Mouse (Mus musculus) heart, embryonic 14.5 days (tissue): ENCODE measurements at regions not wholly inside any gene's neighbourhood (a gene's known extent, or its start where the extent isn't known, plus 50 kb on each side); places are given as distances from the start of the nearest gene placed in this dataset.

Source experiments
- ATAC-seq: fragments of 200-750 bp; cut with Nextera tagmentation; 2 replicates; pipeline ENCODE4 v1.8.0; 2017; ENCODE audit warnings: low read depth, moderate TSS enrichment; ENCODE audit not compliant: insufficient number of reproducible peaks, insufficient read depth, low FRiP score
- H3K27ac ChIP-seq, 2 experiments: fragments of 200-500 bp in 1 of 2; fragments of 300-500 bp in 1 of 2; sonication (generic) in 1 of 2; replicated peaks in 1 of 2; 2 replicates each; pipeline ENCODE4 v1.5.1; 2012 to 2014; ENCODE audit warnings: low read depth in 2 of 2, low read length in 2 of 2, control low read depth in 1 of 2, mild to moderate bottlenecking in 1 of 2, mixed read lengths in 1 of 2; ENCODE audit not compliant: control insufficient read depth in 1 of 2, insufficient read depth in 1 of 2
- H3K27me3 ChIP-seq: fragments of 300-500 bp; sonication (generic); 2 replicates; pipeline ENCODE4 v1.6.1; 2014; ENCODE audit warnings: mild to moderate bottlenecking, low read length, control low read depth; ENCODE audit not compliant: control insufficient read depth, insufficient read depth
- H3K36me3 ChIP-seq: fragments of 300-500 bp; sonication (generic); 2 replicates; pipeline ENCODE4 v1.6.1; 2014; ENCODE audit warnings: mild to moderate bottlenecking, control low read depth, low read length, mixed read lengths; ENCODE audit not compliant: control insufficient read depth, insufficient read depth
- H3K4me1 ChIP-seq, 2 experiments: fragments of 200-500 bp in 1 of 2; fragments of 300-500 bp in 1 of 2; sonication (generic) in 1 of 2; 2 replicates each; pipeline ENCODE4 v1.6.1; 2012 to 2014; ENCODE audit warnings: low read length in 2 of 2, control low read depth in 1 of 2, mixed read lengths in 1 of 2; ENCODE audit not compliant: control insufficient read depth in 2 of 2, insufficient read depth in 2 of 2
- H3K4me2 ChIP-seq: fragments of 300-500 bp; sonication (generic); 2 replicates; pipeline ENCODE4 v1.6.1; 2014; ENCODE audit warnings: mild to moderate bottlenecking, low read length
- H3K4me3 ChIP-seq, 2 experiments: fragments of 200-500 bp in 1 of 2; fragments of 300-500 bp in 1 of 2; sonication (generic) in 1 of 2; 2 replicates each; pipeline ENCODE4 v1.5.1; 2012 to 2014; ENCODE audit warnings: low read length in 2 of 2, mild to moderate bottlenecking in 2 of 2, control low read depth in 1 of 2, low read depth in 1 of 2, moderate library complexity in 1 of 2; ENCODE audit not compliant: control insufficient read depth in 1 of 2, insufficient read depth in 1 of 2
- H3K9ac ChIP-seq: fragments of 300-500 bp; sonication (generic); 2 replicates; pipeline ENCODE4 v1.6.1; 2014; ENCODE audit warnings: mild to moderate bottlenecking, low read length
- H3K9me3 ChIP-seq: fragments of 300-500 bp; sonication (generic); 2 replicates; pipeline ENCODE4 v1.6.1; 2016; ENCODE audit warnings: low read length, control low read depth; ENCODE audit not compliant: control insufficient read depth
- WGBS: fragments of 180-500 bp; shearing (Covaris S2); extraction: QIAGEN DNeasy Blood & Tissue Kit; methylation state at CpG from one replicate; pipeline ENCODE4 v1.1.7; 2014; 5-methylcytosine and 5-hydroxymethylcytosine counted together

- Histone ChIP-seq H3K9me3 (no peaks in the 10 kb centered on the region), H3K27ac (no peak overlapping the region; a peak in 3 of 4 replicates), H3K27me3 (no peaks in the 10 kb centered on the region), H3K4me2 (no peak overlapping the region), H3K9ac (no peak overlapping the region), H3K4me3 (no peak overlapping the region), H3K36me3 (no peaks in the 10 kb centered on the region), H3K4me1 (peaks cover 17 to 18% of the 10 kb centered on the region in 2 experiments; a peak in 3 of 4 replicates)
- ATAC-seq: no peak
- 43% methylated on average over 10 of the region's 10 CpGs for WGBS
These were observed 422.9 kb downstream of the Wdr11 start for GRCm38 (mm10) chr7:130014609-130015008.

DNA sequence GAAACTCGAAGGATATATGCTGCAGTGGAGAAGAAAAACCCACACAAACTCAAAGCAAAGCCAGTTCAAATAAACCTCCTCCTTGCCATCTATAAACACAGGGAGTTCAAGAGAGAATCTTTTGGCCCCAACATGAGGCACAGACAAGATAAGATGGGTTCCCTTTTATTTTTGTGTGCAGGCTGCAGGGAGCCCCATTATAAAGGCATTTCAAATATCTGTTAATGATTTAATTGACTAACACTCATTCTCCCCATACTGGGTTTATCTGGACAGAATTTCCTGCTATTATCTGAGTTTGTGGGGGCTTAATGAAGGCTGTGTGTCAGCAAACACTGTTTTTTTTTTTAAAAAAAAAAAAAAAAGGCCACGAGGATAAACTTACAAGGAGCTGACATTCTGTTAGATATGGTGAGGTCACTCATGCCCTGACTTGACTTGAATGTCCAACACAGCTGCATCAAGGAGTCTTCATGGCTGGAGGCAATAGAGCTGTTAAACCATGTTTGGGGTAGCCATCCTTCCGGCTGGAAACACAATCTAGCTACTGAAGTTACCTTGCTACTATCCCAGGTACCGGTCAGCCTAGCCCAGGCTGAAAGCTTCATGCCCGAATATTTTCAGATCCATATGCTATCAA is 423.8 kb downstream of the Wdr11 start:
- ATAC-seq: 0 out of 2 replicates have a peak, but pooled peaks have one; percentile 3
- peaks cover 17 to 18% of the 10 kb centered on the region in 2 experiments; a peak in 3 of 4 replicates for H3K4me1 ChIP-seq
- WGBS: 41% methylated on average over 5 of the region's 5 CpGs
- no peak overlapping the region for H3K9ac ChIP-seq
- H3K9me3 ChIP-seq: no peaks in the 10 kb centered on the region
- no peaks in the 10 kb centered on the region for H3K36me3 ChIP-seq
- H3K4me3 ChIP-seq: no peak overlapping the region
- H3K4me2 ChIP-seq: no peak overlapping the region; the same call in 1 of the 2 replicates
- no peaks in the 10 kb centered on the region for H3K27me3 ChIP-seq
- H3K27ac ChIP-seq: peak overlapping the region; percentile 42 to 67

- Histone ChIP-seq H3K9ac (no peak overlapping the region), H3K9me3 (no peaks in the 10 kb centered on the region), H3K4me3 (no peak overlapping the region), H3K36me3 (no peaks in the 10 kb centered on the region), H3K27me3 (no peaks in the 10 kb centered on the region), H3K4me1 (peaks cover 17 to 18% of the 10 kb centered on the region in 2 experiments; a peak in 3 of 4 replicates), H3K27ac (peak overlapping the region; percentile 52 to 67; a peak in 3 of 4 replicates), H3K4me2 (no peak overlapping the region; the same call in 1 of the 2 replicates)
- WGBS: 53% methylated on average over 17 of the region's 17 CpGs
- peak; percentile 31; the same call in 1 of the 2 replicates for ATAC-seq
These were observed 424.6 kb downstream of the Wdr11 start for GRCm38 (mm10) chr7:130016015-130016874.

DNA sequence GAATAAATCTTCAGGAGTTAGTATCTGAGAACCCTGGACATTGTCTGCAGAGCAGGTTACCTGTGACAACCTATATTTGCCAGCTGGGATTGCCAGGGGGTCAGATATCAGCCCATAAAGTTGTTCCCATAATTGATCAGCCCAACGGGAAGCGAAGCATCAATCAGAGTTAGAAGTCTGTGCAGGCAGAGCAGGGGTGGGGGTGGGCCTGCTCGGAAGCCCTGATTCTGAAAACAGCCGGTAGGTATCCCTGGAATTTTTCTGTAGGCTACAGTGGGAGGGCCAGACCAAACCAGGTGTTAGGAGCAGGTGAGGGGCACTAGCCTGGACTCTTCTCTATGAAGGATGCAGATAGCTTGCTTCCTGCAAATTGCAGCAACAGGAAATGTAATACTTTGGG is 427.2 kb downstream of the Wdr11 start:
- H3K27ac ChIP-seq: no peak overlapping the region
- 52% methylated on average over 4 of the region's 4 CpGs for WGBS
- no peak for ATAC-seq
- no peak overlapping the region for H3K4me3 ChIP-seq
- H3K4me1 ChIP-seq: peaks cover 13 to 14% of the 10 kb centered on the region in 2 experiments; a peak in 3 of 4 replicates
- H3K9ac ChIP-seq: no peak overlapping the region
- H3K36me3 ChIP-seq: no peaks in the 10 kb centered on the region
- H3K27me3 ChIP-seq: no peaks in the 10 kb centered on the region
- H3K4me2 ChIP-seq: no peak overlapping the region
- H3K9me3 ChIP-seq: no peaks in the 10 kb centered on the region

- H3K4me1 ChIP-seq: no peaks in the 10 kb centered on the region
- H3K27ac ChIP-seq: no peak overlapping the region
- H3K27me3 ChIP-seq: no peaks in the 10 kb centered on the region
- no peaks in the 10 kb centered on the region for H3K9me3 ChIP-seq
- no peak overlapping the region for H3K4me3 ChIP-seq
- no peak for ATAC-seq
- H3K9ac ChIP-seq: no peak overlapping the region
- H3K36me3 ChIP-seq: no peaks in the 10 kb centered on the region
- no peak overlapping the region for H3K4me2 ChIP-seq
These were observed 437.3 kb downstream of the Wdr11 start for GRCm38 (mm10) chr7:130028945-130029344.

DNA sequence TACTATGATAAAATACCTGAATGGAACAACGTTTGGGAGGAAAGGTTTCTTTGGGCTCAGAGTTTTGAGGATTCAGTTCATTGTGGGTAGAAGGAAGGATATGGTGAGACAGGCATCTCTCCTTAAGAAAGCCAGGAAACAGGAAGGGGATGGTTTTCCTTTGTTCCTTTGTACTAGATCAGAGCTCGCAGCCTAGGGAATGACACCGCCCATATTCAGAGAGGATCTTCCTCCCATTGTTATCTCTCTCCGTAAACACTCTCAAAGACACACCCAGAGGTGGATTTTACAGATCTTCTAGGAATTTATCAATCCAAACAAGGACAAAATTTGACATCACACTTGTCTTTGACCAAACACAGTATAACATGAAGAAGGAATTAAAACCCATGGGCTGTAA is 439.0 kb downstream of the Wdr11 start:
- H3K9me3 ChIP-seq: no peaks in the 10 kb centered on the region
- no peak for ATAC-seq
- no peak overlapping the region for H3K4me2 ChIP-seq
- no peak overlapping the region for H3K27ac ChIP-seq
- H3K4me1 ChIP-seq: no peaks in the 10 kb centered on the region
- H3K36me3 ChIP-seq: no peaks in the 10 kb centered on the region
- H3K27me3 ChIP-seq: no peaks in the 10 kb centered on the region
- 84% methylated on average over 4 of the region's 4 CpGs for WGBS
- H3K4me3 ChIP-seq: no peak overlapping the region
- H3K9ac ChIP-seq: no peak overlapping the region

DNA sequence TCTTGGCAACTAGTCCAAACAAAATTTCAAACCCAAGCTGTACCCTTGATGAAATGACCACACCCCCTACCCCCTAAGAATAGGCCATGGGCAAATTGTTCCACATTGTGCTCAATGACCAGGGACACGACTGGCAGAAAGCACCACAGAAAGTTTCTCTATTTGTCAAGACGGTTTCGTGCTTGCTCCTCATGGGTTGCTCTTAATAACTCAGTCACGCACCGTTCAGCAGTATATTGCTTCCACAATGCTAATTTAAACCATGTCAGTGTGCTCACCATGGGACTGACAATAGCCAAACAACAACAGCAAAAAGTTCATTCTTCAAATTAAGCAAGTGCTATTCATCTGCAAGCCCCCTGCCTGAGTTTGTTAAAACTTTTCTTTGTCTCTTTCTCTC is 444.6 kb downstream of the Wdr11 start:
- no peak overlapping the region for H3K9ac ChIP-seq
- no peak overlapping the region for H3K4me3 ChIP-seq
- no peaks in the 10 kb centered on the region for H3K36me3 ChIP-seq
- no peak for ATAC-seq
- no peaks in the 10 kb centered on the region for H3K4me1 ChIP-seq
- 81% methylated on average over 5 of the region's 5 CpGs for WGBS
- H3K27me3 ChIP-seq: no peaks in the 10 kb centered on the region
- H3K9me3 ChIP-seq: no peaks in the 10 kb centered on the region
- no peak overlapping the region for H3K27ac ChIP-seq
- no peak overlapping the region for H3K4me2 ChIP-seq
